Mouse (Mus musculus) ES-E14 (cell line): ENCODE data around the gene Ap1g2. TPM values are rescaled to one million over a fixed set of nuclear protein-coding genes. Genes with fewer than 3 reads are reported as not detected.
A peak's percentile ranks its signal among the peaks of the same experiment; 100 is the strongest.

Source experiments
- DNase-seq: peaks from one replicate; pipeline ENCODE4 v3.0.0-alpha.2; 2013; ENCODE audit warnings: low read depth, low spot score
- H3K27ac ChIP-seq: 2 replicates; pipeline ENCODE4 v1.5.1; 2012; ENCODE audit warnings: low read depth, mild to moderate bottlenecking, low read length, moderate library complexity, mixed read lengths; ENCODE audit not compliant: poor library complexity, insufficient read depth, severe bottlenecking
- H3K36me3 ChIP-seq: 2 replicates; pipeline ENCODE4 v1.6.1; 2012; ENCODE audit warnings: mild to moderate bottlenecking, low read length, moderate library complexity, mixed read lengths; ENCODE audit not compliant: control insufficient read depth, poor library complexity, insufficient read depth, severe bottlenecking
- H3K4me1 ChIP-seq, 2 experiments: fragments of 150-350 bp in 1 of 2; sonication (generic) in 1 of 2; 2 replicates each; pipeline ENCODE4 v1.6.1; 2012; ENCODE audit warnings: low read length in 2 of 2, mild to moderate bottlenecking in 1 of 2, mixed read lengths in 1 of 2; ENCODE audit not compliant: control insufficient read depth in 2 of 2, insufficient read depth in 2 of 2, poor library complexity in 1 of 2
- H3K4me3 ChIP-seq, 2 experiments: fragments of 150-350 bp in 1 of 2; sonication (generic) in 1 of 2; 2 replicates each; pipeline ENCODE4 v1.5.1; 2012; ENCODE audit warnings: low read length in 2 of 2, low read depth in 1 of 2, mild to moderate bottlenecking in 1 of 2, mixed read lengths in 1 of 2; ENCODE audit not compliant: insufficient read depth in 1 of 2, poor library complexity in 1 of 2, severe bottlenecking in 1 of 2
- H3K9ac ChIP-seq: 2 replicates; pipeline ENCODE4 v1.6.1; 2012; ENCODE audit warnings: low read depth, mild to moderate bottlenecking, low read length, mixed read lengths; ENCODE audit not compliant: poor library complexity, insufficient read depth, severe bottlenecking
- H3K9me3 ChIP-seq: fragments of 150-350 bp; sonication (generic); 2 replicates; pipeline ENCODE4 v1.6.1; 2012; ENCODE audit warnings: low read depth, mild to moderate bottlenecking, low read length; ENCODE audit not compliant: control insufficient read depth, insufficient read depth
- CHD2 ChIP-seq: IDR thresholded peaks from 2 replicates; pipeline ENCODE4 v1.6.1; 2014; ENCODE audit warnings: mild to moderate bottlenecking, low read depth, low read length, inconsistent platforms
- HCFC1 ChIP-seq: IDR thresholded peaks from 2 replicates; pipeline ENCODE4 v1.6.1; 2012; ENCODE audit warnings: low read length, inconsistent platforms, borderline replicate concordance; ENCODE audit not compliant: insufficient read depth
- MAFK ChIP-seq: IDR thresholded peaks from 2 replicates; pipeline ENCODE4 v1.6.1; 2014; ENCODE audit warnings: mild to moderate bottlenecking, low read depth, low read length, inconsistent platforms; ENCODE audit not compliant: insufficient read depth
- ZC3H11A ChIP-seq: IDR thresholded peaks from 2 replicates; pipeline ENCODE4 v1.6.1; 2012; ENCODE audit warnings: low read depth, mild to moderate bottlenecking, inconsistent platforms, low read length, borderline replicate concordance
- ZNF384 ChIP-seq: IDR thresholded peaks from 2 replicates; pipeline ENCODE4 v1.6.1; 2012; ENCODE audit warnings: low read depth, low read length, inconsistent platforms
- in situ Hi-C, 2 experiments: fragments of 600-800 bp; cut with MboI; formaldehyde crosslinking; loops; one replicate each; pipeline ENCODE4 v1.15.1; 2025; ENCODE audit warnings: low sequenced_read_pairs in 2 of 2, inconsistent platforms in 1 of 2; ENCODE audit not compliant: unreplicated experiment in 2 of 2
- total RNA-seq: library from RNA; depleted of rRNA; stranded (reverse); fragments of 300-350 nt; gene quantifications from 2 replicates; pipeline ENCODE4 v1.2.3, GENCODE M21; 2012

Ap1g2 gene
- total RNA-seq, 1 experiment: 5.9 TPM

DNA sequence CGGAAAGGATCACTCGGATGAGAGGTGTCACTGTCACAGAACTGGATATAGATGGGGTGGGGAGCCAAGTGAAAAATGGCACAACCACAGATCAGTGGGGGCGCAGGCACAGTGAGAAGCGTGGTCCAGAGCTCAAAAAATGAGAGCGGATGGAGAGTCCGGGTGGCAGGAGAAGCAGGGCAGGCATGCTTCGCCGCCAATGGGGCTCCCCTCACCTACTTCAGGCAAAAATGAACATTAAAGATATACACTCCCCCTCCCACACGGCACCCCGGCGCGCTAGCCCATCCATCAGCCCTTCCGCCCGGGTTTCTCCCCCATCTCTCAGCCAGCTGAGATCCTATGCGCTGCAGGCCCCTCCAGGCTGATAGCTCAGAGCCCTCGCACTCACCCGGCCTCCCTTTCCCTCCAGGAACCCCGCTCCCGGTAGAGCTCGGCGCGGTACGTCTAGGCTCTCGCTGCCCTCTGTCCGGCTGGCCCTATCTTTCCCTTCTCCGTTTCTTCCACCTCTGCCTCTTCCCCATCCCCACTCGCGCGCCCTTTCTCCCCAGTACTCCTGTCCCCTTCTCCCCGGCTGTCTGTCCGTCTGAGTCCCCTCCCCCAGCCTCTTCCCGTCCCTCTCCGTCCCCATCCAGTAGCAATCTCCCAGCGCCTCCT is 15.1 kb downstream of the Ap1g2 start:
- Histone ChIP-seq H3K9ac (peak overlapping the region; percentile 92), H3K36me3 (no peaks in the 10 kb centered on the region), H3K4me1 (peaks cover 4 to 28% of the 10 kb centered on the region in 2 experiments), H3K4me3 (peak overlapping the region; percentile 80 to 94), H3K9me3 (no peaks in the 10 kb centered on the region), H3K27ac (peak overlapping the region; percentile 65)
- in situ Hi-C loops: no loop called here
- no peak for TF ChIP-seq MAFK
- DNase-seq: no peak

DNA sequence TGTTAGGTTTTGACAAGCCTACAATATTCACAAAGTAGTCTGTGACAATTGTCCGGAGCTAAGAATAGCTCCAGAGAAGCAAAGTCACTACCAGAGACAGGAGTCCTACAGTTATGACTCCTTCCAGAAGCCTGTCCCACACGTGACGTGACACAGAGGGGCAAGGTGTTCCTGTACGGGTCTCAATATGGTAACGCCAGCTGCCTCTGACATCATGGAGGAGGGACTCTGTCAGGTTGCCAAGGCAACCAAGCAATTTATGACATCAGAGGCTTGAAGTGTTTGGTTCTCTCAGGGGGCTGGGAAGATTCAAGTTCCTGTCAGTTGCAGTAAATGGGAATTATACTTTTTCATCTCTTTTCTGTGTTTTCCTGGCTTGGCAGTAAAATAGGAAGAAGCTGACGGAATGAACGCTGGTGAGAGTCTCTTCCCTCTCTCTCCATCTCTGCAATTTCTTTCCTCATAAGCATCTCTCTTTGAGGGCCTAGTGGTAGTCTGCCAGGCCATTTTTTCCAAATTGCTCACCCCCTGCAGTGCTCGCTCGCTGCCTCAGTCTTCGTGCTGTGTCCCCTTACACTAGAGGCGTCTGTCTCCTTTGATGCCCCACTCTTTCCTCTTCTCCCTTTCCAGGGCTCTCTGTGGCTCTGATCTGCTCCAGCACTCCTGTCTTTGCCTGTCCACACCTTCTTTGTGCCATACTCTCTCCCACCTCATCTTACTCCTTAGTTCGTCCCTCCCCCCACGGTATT is 17.0 kb downstream of the Ap1g2 start:
- peaks cover 2% of the 10 kb centered on the region; the same call in 1 of the 2 replicates for H3K36me3 ChIP-seq
- no peak for DNase-seq
- H3K27ac ChIP-seq: no peak overlapping the region
- H3K4me3 ChIP-seq: no peak overlapping the region
- in situ Hi-C loops: loop anchor here in 1 of 2 experiments (10.0 kb wide), 1 partner anchor 195 kb away; the partner anchor contains the start of gene Pabpn1
- H3K9ac ChIP-seq: no peak overlapping the region
- H3K9me3 ChIP-seq: no peaks in the 10 kb centered on the region
- H3K4me1 ChIP-seq: peaks cover 12 to 33% of the 10 kb centered on the region in 2 experiments
- TF ChIP-seq ZNF384: no peak

DNA sequence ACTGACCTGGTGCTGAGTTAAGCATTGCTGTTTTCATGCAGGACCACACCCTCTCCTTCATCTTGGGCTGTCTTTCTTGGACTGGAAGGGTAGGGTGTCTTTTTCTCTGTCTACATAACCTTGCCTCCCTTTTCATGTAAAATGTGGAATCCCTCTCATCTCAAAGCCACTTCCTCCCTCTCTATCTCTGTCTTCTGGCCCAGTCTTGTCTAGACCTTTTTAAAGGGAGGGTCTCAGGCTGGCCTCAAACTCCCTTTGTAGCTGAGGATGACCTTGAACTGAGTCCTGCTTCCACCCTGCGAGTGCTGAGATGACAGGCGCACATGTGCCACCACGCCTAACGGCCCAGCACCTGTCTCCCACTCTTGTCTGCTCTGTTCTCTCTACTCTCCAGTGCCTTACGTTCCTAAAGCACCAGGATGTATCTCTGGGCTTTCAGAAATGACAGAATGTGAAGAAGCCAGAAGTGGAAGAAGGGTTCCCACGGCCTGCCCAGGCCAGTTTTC is 20.3 kb downstream of the Ap1g2 start:
- no peak for TF ChIP-seq CHD2
- peak; percentile 87 for DNase-seq
- peak overlapping the region; percentile 98 for H3K27ac ChIP-seq
- H3K36me3 ChIP-seq: peaks cover 2% of the 10 kb centered on the region; the same call in 1 of the 2 replicates
- in situ Hi-C loops: loop anchor here in 1 of 2 experiments (10.0 kb wide), 1 partner anchor 191 kb away; the partner anchor contains the start of gene Pabpn1
- H3K4me1 ChIP-seq: peaks cover 13 to 35% of the 10 kb centered on the region in 2 experiments
- H3K9me3 ChIP-seq: no peaks in the 10 kb centered on the region
- peak overlapping the region; percentile 11 to 13; a peak in 2 of 4 replicates for H3K4me3 ChIP-seq
- peak overlapping the region; percentile 54; the same call in 1 of the 2 replicates for H3K9ac ChIP-seq

GRCm38 (mm10) chr14:55085324-55086008 is 20.9 kb downstream of the Ap1g2 start:
- TF ChIP-seq MAFK: no peak
- Histone ChIP-seq H3K9me3 (no peaks in the 10 kb centered on the region), H3K27ac (peak overlapping the region; percentile 98), H3K36me3 (peaks cover 2% of the 10 kb centered on the region; the same call in 1 of the 2 replicates), H3K4me1 (peaks cover 13 to 32% of the 10 kb centered on the region in 2 experiments), H3K9ac (peak overlapping the region; percentile 70), H3K4me3 (peak overlapping the region; percentile 19 to 40; a peak in 2 of 4 replicates)
- DNase-seq: peak; percentile 72
- in situ Hi-C loops: loop anchor here in 1 of 2 experiments (10.0 kb wide), 1 partner anchor 191 kb away; the partner anchor contains the start of gene Pabpn1

DNA sequence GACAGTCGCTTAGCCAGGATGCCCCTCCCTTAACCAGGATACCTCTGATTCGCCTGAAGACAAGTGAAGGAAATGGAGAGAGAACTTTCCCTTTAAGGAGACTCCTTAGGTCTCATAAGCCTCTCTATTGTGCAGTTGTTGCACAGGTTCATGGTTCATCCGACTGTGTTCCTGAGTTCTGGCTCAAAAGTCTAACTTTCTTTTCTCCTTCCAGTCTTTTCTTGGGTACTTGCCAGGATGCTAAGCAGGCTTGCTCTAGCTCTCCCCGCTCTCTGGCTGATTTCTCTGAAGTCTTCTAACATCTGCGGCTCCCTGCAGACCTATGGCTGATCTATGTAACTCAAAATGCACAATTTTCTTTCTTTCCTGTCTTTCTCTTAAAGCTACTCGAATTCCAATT is 22.9 kb downstream of the Ap1g2 start:
- Histone ChIP-seq H3K4me3 (no peak overlapping the region), H3K27ac (peak overlapping the region; percentile 27; the same call in 1 of the 2 replicates), H3K9ac (no peak overlapping the region; the same call in 1 of the 2 replicates), H3K4me1 (peaks cover 15 to 36% of the 10 kb centered on the region in 2 experiments), H3K36me3 (peaks cover 2% of the 10 kb centered on the region; the same call in 1 of the 2 replicates), H3K9me3 (no peaks in the 10 kb centered on the region)
- in situ Hi-C loops: loop anchor here in 1 of 2 experiments (10.0 kb wide), 1 partner anchor 189 kb away; the partner anchor contains the start of gene Pabpn1
- TF ChIP-seq HCFC1: no peak
- no peak for TF ChIP-seq CHD2
- no peak for TF ChIP-seq MAFK
- no peak for TF ChIP-seq ZNF384
- no peak for TF ChIP-seq ZC3H11A
- no peak for DNase-seq
